Mouse (Mus musculus) CD4-positive, CD25-positive, alpha-beta regulatory T cell, adult 2 months (primary cell): ENCODE data around the gene Mmp13.
"Not testable (repeated sequence)": the region's sequence is repeated elsewhere in the genome, so short reads cannot be mapped to it uniquely, and the experiment has no call there.

Source experiments
- DNase-seq: peaks from one replicate; pipeline ENCODE4 v3.0.0-alpha.2; 2012; ENCODE audit warnings: low read depth, low spot score

Mmp13 gene

DNA sequence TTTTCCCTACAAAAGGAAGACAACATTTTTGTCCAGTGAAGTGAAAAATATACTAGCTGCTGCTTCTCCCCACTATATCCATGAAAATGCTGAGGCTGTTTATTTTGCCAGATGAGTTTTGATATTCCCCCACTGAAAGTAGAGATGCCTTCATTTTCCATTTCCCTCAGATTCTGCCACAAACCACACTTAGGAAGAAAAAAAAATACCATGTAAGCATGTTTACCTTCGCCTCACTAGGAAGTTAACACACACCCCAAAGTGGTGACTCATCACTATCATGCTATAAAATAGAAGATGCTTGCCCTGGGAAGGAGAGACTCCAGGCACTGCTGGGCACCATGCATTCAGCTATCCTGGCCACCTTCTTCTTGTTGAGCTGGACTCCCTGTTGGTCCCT lies at the start of gene Mmp13:
Gene Mmp13 (plus strand): TSS at position 301 of the 400 bp plus-strand sequence.
- DNase-seq = no peak

DNA sequence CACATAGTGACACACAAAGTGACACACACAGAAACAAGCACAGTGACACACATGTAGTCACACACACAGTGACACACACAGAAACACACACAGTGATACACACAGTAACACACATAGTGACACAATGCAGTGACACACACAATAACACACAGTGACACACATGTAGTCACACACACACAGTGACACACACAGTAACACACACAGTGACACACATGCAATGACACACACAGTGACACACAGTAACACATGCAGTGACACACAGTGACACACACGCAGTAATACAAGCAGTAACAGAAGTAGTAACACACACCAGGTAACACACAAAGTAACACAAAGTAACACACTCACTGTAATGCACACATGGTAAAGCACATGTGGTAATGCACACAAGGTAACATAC lies 33.7 kb upstream of the Mmp13 start:
- no peak for DNase-seq

- peak; percentile 35 for DNase-seq
Observed at GRCm38 (mm10) chr9:7239967-7240366, 32.3 kb upstream of the Mmp13 start.

GRCm38 (mm10) chr9:7252797-7253654 lies 19.3 kb upstream of the Mmp13 start:
- DNase-seq = no peak

DNA sequence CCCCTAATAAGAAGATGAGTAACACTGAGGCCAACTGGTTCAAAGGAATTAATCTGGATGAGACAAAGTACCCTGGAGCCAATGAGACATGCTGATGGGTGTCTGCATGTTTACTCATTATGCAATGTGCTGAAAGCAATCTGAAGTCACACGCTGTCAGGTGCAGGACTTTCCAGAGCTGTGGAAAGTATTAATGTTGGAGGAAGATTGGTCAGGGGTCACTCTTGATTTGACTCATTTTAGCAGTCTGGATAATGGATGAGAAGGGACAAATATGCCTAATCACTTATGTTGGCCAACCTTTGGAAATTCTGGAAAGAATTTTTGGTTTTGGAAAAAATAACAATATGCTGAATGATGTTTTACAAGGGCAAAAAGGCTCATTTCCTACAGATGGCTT lies 10.6 kb upstream of the Mmp13 start:
- no peak for DNase-seq

GRCm38 (mm10) chr9:7270071-7270470 lies 2.2 kb upstream of the Mmp13 start:
- DNase-seq = no peak

DNA sequence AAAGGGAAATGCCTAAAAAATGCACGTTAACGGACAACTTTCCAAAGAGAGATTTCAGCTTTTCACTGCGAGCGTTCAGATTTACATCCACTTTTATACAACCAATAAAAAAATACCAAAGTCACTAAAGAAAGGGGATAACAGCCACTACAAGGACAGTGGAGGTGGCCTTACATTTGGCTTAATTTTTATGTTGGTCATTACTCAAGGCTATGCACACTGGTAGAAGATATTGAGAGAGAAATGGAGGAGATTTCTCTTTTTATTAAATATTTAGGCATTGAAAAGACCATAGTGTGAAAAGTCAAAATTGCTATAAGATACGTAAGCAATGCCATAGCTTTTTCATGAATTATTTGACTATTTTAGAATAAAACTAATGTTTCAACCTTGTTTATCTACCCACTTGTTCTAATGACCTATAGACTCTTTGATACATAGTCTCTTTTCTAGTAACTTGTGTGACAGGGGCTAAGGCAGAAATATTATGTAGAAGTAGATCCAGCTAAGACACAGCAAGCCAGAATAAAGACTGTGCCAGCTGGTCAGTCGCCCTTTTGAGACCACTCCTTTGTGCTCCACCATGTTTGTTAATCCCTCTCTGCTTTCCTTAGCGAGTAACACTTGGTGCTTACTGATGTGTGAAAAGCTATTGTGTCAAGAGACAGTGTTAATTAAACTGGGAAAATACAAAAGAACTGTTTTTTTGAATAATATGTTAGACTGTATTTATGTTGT lies 10.4 kb downstream of the Mmp13 start:
- DNase-seq = no peak

GRCm38 (mm10) chr9:7283303-7283684 lies 11.0 kb downstream of the Mmp13 start:
- DNase-seq = not testable (repeated sequence)

DNA sequence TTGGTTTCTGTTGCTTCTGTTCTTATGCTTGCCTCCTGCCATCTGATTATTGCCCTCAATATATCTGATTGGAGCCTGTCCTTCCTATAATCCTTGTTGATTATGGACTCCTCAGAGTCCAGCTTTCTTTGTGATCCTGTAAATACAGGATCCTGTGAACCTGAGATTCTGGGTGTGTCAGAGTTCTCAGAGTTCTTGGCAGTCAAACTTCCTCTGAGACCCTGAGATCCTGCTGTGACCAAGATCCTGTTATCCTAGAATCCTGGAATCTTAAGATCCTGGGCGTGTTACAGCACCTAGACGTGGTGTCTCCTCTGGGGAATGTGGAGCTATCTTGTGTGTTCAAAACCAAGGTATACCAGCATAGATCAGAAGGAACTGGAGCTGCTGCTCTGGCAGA lies 17.2 kb downstream of the Mmp13 start:
- DNase-seq = no peak

GRCm38 (mm10) chr9:7289901-7290300 lies 17.6 kb downstream of the Mmp13 start:
- DNase-seq = no peak

DNA sequence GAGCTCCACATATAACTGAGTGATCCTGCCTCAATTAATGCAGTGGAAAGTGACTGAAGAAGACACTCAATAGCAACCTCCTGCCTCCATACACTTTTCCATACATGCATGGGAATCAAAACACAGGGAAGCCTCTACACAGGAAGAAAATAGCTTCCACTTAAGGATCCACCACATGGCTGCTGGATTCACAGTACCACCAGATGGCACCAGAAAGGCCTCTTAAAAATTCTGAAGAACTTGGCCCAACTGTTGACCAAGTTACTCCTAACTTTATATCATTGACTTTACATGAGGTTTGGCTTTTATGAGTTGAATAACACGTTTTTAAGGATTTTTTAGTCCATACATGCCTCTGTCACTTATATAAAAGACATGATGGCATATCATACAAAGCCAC lies 19.8 kb downstream of the Mmp13 start:
- DNase-seq = no peak

GRCm38 (mm10) chr9:7331847-7332246 lies 59.5 kb downstream of the Mmp13 start:
- no peak for DNase-seq
